Mouse (Mus musculus): ENCODE measurements around the gene Kcnj5. TPM values are rescaled to one million over a fixed set of nuclear protein-coding genes. Genes with fewer than 3 reads are reported as not detected.

Gene Kcnj5
- total RNA-seq (2021), result under 1 TPM in 1 of 2 experiments, not detected in 1; 0.09 TPM
- long read RNA-seq, experiment 1, result 0 reads
- long read RNA-seq, experiment 2, result 0 reads

DNA sequence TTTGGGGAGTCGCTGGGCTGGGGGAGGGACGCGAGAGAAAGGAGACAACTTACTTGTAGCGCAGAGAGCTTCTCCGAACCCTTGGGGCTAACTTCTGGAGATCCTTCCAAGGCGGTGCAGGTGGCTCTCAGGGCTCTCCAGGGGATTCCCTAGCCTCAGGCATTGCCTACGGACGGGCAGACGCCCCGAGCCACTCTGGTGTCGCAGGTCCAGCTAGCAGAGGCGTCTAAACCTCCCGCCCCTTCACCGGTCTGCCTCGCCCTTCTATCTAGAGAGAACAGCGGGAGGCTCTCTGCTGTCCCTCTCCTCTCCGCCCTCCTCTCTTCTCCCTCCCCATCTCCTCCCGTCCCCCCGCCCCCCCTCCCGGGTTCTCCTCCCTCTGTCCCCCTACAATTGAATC is at the start of gene Kcnj5:
Gene Kcnj5 (minus strand): TSS at position 300 of the 400 bp plus-strand sequence.
- DNase-seq, result no peak

DNA sequence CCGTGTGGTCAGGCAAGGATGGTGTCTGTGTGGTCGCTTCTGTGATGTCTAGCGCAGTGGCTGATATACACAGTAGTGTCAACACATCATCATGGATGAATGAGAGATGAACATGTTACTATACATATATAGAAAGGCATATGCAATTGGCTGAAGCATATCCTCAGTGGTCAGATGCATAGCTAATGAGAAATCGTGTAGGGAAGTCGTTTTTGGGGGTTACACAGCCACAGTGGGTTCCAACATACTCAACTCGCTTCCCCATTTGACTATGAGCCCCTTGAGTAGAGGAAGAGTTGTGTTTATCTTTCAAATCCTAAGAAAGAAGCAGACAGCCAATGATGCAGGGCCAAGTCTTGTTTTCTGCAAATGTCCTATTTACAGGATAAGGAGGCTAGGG is 48.6 kb upstream of the Kcnj5 start:
- DNase-seq, result no peak

DNA sequence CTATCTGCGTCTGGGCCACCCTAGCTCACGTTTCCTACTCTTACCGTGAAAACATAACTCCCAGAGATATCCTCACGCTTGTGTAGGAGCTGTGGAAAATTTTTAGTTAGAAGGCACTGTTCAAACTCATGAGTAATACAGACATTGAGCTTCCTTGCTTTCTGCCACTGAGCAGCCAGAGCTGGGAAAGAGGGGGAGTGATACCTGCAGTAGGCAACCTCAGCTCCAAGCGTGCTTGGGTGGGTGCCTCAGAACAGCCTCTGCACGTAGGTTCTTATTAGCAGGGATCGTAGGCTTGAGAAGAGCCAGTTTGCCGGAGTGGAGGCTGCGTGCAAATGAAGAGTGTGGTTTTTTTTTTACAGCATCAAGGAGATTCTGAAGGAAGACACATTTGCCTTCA is 47.6 kb upstream of the Kcnj5 start:
- DNase-seq, result no peak

DNA sequence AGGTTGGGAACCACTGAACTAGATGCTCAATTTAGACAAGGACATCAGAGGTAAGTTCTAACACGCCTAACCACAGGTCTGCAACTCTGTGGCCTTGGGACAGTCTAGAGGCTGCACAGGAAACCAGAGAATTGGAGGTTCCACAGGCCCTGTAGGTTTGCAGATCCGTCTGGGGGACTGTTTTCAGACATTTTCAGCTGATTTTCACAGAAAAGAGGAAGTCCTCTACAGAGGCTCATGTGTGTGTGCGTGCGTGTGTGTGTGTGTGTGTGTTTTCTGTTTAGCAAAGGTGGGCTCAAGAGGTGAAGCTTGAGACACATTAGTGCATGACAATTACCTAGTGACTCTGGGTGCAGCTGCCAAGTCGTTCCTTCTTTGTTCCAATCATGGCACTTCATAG is 46.9 kb upstream of the Kcnj5 start:
- no peak for DNase-seq

DNA sequence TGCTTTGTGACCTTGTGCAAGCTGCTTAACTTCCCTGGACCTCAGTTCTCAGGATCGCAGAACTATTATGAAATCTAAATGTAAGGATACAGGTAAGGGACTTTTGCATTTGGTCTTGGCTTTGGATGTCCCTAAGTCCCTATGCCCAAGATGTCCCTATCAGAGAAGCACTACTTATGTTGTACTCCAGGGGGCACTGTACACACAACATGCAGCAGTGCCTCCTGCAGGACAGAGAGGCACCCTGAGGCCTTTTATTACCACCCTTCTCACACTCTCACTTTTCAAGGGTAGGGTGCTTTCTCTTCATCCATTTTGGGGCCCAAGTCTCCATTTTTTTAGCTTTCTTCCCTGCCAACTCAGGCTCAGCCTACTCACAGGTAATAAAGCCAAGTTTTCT is 44.0 kb upstream of the Kcnj5 start:
- DNase-seq, result no peak

DNA sequence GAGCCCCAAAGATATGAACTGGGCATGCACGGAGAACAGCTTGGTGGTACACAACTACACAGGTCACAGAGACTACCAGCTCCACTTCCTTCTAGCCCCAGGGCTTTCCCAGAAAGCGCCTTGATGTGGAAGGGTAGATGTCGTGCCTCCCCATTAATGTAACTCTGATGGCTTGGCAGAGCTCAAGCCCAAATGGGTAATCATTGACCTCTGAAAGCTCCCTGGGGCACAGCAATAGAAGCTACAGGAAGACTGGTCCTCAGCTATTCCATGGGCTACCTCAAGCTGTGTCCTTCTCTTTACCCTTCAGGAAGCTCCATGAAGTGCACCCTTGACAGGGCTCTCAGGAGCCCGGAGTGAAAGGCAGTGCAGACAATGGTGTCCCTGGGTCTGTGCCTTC is 40.8 kb upstream of the Kcnj5 start:
- DNase-seq, result no peak

DNA sequence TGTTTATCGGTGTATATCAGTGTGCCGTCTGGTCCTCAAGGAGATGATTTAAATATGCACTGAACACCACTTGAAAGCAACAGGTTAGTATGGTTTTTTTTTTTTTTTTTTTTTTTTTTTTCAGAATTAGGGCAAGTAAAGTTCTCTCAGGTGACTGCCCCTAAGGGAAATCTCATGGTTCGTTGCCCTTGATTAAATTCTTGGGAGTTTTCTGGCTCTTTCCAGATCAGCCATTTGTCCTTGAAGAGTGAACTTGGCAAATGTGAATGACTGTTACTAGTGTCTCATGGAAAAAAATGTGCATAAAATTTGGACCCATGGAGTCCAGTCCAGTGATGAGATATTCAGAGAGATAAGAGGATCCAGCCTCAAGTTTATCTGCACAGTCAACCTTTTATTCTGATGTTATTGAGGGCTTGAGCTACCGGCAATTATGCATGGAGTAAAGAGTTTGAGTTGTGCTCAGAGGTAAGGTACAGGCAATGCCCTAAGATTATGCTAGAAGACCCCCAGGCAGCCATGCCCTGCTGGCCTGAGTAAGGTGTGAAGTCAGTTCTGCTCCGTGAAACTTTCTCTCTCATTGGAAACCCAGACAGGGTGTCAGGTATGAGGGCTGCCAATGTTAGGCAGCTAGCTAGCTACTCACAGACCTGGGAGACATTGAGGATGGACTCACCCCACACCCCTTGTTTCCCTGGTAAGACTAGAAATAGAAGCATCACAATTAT is 32.9 kb upstream of the Kcnj5 start:
- no peak for DNase-seq

DNA sequence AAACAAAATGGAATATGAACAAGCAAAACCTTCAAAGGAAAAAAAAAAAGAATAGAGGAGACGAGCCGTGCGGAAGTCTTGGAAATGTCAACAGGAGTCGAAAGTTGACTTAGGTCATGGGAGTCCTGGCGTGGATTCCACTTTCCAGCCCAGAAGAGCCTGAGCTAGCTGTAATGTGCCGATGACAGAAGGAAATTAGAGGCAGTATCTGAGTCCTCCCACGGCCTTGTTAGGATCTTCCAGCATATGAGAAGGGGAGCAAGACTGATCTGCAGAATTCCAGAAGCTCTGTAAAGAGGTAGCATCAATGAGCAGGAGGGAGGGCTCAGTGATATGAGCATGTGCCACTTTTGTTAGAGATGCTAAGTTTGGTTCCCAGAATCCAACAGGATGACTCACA is 31.9 kb upstream of the Kcnj5 start:
- DNase-seq, result no peak

DNA sequence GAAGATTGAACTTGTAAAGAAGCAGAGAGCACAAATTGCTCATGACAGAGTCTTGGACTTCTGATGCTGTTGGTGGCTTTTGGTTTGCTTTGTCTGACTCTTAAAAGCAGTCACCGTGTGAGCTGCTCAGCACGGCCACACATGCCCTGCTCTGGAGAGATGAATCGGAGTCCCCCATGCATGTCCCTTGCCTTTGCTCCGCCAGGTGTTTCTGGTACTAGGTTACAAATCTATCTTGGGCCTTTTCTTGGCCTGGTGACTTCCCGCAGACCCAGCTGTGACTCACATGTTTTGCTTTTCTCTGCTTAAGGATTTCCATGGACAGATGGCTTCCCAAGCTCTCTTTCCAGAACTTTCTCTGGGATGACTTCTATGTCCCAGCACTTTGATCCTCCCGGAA is 29.5 kb upstream of the Kcnj5 start:
- DNase-seq, result no peak

DNA sequence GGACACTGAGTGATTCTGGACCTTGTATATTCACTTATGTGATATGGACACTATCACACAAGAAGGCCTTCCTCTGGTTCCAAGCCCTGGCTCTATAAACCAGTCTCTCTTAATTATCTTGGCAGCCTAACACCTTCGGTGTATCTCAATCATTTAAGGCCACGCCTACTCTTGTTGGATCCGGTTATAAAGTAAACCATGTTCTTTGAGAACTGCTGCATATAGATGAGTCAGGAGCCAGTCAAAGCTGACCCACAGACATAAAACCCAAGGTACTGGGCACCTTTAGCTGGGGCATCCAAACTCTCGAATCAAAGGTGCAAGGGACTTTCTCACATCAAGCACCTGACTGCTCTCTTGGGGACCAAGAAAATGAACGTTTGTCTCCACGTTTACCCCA is 28.1 kb upstream of the Kcnj5 start, which contains the start of gene Kcnj1:
Gene Kcnj1 (plus strand): TSS at position 292 of the 400 bp plus-strand sequence.
- no peak for DNase-seq

DNA sequence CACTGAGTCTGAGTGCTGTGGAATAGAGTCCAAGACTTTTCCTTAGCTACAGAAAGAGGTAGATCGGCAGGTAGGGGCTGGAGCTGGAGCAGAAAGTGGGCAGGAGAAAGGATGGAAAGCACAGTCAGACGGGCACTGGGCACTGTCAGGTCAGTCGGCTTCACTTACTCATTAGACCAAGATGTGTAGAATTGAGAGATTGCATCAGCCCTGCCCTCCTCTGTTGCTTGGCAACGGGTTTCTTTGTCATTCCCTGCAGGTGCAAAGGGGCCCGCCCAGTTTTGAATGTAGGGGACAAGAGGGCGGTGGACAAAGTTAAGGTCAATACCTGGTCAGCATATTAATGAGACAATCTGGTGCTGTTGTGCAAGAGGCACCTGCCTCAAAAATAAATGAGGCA is 25.2 kb upstream of the Kcnj5 start:
- DNase-seq, result no peak

DNA sequence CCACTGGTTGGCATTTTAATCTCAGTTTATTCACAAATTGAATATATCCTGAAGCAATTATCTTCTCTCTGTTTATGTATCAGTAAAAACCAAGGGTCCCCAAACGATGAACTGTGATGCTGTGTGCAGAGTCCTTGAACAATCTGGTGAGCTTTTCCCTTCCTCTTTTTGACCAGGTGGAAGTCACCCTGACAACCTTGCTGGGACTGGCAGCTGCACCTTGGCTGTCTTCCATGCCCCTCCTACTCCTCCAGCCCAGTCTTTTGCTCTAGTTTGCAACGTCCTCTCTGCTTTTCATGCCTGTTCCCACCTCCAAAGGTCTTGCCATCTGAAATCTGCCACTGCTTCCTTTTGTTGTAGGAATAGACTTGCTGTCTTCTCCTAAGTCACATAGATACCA is 24.7 kb upstream of the Kcnj5 start:
- DNase-seq, result no peak

DNA sequence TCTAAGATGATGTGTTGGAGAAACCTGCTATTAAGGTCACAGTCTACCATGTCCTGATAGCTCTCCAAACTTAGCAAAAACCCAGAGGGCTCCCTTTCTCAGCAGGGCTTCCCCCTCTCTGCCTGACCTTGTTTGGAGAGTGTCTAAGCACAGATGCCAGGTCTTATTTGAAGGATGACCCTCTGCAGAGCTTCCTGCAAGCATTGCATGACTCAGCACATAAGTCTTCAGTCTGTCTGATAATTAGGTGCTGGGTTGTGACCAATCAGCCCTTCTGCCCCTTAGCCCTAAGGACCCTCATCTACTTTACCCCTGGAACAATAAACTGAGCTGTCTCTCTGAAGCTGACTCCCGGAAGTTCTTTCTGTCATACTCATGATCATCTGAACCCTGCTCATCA is 16.6 kb upstream of the Kcnj5 start:
- DNase-seq, result no peak

DNA sequence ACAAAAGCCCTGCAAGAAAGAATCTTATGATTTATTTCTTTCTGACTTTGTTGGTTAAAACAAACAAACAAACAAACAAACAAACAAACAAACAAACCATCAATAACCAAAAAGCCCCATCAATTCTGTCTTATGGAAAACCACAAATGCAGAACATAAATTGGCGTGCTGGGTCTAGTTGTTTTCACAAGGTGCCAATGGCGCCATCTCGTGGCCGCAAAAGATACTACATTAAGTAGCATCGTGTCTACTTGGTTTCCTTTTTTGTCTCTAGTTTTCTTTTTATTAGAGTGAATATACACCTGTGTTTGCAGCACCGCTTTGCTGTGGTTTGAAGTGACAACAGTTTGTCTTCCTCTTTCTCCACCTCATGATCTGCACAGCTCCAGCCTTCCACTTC is 6.2 kb upstream of the Kcnj5 start:
- DNase-seq, result peak; percentile 81

DNA sequence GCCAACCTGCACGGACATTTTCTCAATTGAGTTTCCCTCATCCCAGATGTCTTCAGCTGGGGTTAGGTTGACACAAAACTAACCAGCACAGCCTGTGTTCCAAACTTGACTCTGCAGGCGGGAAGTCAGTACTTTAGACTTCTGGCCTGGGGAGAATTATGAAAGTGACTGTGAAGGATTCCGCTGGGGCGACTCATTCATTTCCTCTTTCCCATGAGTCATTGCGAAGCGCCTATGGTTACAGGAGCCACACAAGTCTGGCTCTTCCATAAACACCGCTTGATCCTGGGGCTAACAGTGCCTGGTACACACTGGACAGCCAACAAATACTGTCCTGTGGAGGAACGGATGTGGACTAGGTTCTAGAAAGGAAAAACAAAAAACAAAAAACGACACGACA is 5.2 kb upstream of the Kcnj5 start:
- DNase-seq, result no peak

DNA sequence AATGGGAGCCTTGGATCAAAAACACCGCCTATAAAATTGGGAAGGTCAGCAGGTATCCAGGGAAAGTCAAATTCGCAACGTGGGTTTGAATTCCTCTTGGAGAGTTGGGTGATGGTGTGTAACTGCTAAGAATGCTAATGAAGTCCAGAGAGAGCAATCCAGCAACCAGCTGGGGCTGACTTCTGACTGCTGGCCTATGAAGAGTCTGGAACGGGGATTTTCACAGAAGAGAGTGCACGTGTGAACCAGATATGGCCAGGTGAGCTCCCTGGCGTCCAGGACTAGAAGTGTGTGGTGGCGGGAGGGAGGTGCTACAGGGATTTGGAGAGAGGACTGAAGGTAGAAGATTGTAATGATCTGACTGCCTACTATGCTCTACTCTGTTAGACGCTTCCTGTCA is 3.9 kb upstream of the Kcnj5 start:
- no peak for DNase-seq

DNA sequence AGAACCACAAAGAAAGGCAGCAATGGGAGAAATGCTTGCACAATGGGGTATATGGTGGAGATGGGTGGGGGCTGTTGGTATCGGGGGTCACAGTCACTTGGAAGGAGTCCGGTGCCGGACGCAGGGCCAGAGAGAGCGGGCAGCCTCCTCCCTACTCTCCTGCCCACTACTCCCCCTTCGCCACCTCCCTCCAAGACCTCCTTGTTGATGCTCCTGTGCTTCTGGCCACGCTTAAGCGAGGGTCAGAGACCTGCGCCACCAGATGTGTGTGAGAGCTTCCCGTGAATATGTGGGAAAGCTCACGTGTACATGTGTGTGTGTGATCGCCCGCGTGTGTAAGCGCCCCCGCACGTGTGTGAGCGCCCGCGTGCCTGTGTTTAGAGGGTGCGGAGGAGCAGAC is 339 bp upstream of the Kcnj5 start:
- DNase-seq, result no peak

DNA sequence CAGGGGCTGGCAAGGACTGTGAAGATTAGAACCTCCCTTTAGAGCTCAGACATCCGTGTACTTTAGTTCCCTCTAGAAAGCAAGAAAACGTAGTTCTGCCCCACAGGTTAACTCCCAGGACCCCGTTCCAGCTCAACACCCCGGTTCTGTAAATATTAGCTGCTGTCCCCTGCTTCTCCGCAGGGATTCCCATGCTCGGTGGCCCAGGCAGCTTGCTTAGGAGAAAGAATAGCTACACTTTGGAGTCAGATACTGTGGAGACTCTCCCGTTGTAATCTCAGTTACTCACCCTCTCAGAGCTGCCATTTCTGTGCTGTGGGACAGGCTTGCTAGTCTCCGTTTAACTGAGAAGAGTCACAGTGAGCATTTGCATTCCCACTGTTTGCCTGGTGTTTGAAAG is 1.2 kb downstream of the Kcnj5 start:
- DNase-seq, result no peak

DNA sequence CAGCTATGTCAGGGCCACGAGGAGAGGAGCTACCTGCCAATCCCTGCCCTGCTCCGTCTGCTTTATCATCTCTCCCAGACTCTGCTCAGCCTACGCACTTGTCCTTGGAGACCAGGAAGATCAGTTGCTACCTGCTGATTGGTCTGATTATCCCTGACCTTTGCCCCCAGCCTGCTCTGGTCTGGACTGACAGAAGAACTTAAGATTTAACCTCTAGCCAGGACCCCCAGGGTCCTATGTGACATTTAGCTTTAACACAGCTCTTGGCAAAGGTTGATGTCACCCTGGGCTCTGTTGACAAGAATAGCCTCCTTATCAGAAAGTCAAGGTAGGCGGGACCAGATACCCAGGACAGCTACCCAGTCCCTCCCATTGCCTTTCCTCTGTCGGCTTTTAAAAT is 3.3 kb downstream of the Kcnj5 start:
- DNase-seq, result no peak

DNA sequence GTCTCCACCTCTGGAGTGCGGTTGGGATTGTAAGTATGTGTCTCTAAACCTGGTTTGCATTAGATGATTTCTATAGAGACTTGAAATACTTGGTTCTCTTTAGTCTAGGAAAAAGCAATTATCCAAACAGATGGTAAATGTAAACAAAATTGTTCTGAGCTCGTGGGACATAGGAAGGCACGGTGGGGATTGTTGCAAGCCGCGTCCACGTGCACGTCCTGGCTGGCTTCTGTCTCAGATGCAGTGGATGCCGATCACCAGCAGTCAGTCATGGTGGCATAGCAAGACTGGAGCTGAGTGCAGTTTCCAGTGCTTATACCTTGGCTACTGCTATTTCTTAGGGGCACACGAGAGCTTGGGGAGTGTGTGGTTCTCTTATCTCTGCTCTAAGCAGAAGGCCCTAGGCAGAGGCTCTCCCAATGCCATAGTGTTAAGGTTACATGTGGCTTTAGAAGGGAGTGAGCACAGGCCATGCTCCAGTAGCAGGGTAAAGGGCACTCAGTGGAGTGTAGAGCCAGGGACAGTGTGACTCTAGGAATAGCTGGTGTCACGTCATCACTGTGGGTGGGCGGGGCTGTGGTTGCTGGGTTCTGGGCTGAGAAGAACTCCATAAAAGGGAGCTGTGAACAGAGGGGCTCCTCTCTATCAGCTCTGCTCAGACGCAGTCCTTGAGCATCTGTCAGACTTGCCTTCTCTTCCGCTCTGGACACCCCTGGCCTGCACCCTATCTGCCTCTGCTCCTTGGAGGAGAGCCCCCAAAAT is 8.6 kb downstream of the Kcnj5 start:
- no peak for DNase-seq

DNA sequence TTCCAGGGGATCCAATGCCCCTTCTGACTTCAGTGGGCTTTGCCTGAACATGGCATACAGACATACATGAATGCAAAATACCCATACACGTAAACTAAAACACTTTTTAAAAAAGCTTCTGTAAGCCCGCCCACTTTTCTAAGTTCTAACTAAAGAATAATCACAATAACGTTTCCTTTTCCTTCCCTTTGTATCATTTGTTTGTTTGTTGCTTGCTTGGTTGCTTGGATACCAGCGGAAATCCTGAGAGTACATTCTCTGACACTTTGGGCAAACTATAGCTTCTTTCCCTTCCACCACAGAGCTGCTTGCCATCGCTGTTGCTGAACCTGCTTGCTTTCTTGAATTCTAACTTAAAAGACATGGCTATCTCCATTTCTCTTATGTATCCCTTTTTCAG is 13.0 kb downstream of the Kcnj5 start:
- no peak for DNase-seq

DNA sequence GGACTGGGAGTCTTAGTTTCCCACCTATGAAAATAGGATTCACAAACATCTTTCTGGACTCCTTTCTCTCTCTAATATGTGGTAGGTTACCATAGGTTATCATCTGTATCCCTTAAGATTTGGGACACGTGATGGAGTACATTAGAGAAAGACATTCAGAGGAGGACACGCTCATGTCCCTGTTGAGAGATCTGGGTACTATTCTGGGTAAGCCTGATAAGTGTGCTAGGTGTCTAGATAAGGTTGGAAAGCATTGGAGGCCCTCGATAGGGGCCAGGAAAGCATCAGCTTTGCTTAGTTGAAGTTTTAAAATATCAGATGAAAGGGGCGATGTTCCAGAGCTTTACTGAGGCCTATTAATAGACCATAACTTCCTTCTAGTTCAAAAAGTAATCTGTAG is 15.4 kb downstream of the Kcnj5 start:
- DNase-seq, result no peak

DNA sequence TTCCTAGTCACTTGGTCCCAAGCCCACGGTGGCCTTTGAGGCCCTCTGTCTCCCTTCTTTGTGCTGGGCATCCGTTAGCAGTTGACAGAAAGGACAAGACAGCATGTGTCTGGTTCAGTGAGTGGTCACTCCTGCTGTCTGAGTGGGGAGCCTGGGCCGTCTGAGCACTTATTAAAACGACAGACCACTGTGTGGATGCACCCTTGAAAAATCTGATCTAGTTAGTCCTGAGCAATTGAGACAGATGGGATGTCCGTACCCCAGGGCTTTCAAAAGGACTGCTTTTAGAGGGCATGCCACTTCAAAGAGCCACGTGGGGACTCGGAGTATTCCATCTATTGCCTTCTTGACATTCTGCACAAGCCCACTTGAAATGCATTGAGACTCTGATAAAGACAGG is 20.5 kb downstream of the Kcnj5 start:
- DNase-seq, result no peak

DNA sequence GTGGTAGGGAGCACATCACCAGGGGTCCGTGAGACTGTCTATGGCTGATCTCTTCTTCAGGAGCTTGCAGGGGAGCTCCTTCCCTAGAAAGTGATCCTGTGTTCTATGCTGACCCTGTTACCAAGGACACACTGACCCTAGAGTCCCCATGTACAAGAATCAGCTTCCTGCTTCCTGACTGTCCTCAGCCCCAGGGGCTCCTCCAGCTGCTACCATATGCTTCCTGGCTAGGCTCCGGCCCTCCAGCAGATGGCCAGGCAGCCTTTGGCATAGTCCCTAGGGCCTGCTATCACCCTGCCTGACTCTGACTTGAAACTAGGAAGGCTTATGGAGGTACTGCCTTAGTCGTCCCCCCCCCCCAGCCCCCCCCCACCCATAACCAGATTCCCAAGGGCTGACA is 24.0 kb downstream of the Kcnj5 start:
- DNase-seq, result no peak
